Mouse (Mus musculus) testis, adult 2 months (tissue): ENCODE measurements around the gene Ywhab. TPM values are rescaled to one million over a fixed set of nuclear protein-coding genes. Genes with fewer than 3 reads are reported as not detected.

Experiments used
- H3K27ac ChIP-seq: fragments of 200-500 bp; 2 replicates; pipeline ENCODE4 v1.5.1; 2012; ENCODE audit warnings: low read depth, low read length; ENCODE audit not compliant: control insufficient read depth, insufficient read depth
- H3K27me3 ChIP-seq: fragments of 200-500 bp; 2 replicates; pipeline ENCODE4 v1.6.1; 2012; ENCODE audit warnings: mild to moderate bottlenecking, low read length, moderate library complexity; ENCODE audit not compliant: control insufficient read depth, insufficient read depth
- H3K36me3 ChIP-seq: fragments of 200-500 bp; 2 replicates; pipeline ENCODE4 v1.6.1; 2012; ENCODE audit warnings: mild to moderate bottlenecking, low read length; ENCODE audit not compliant: control insufficient read depth, insufficient read depth
- H3K4me1 ChIP-seq: fragments of 200-500 bp; 2 replicates; pipeline ENCODE4 v1.6.1; 2012; ENCODE audit warnings: low read length; ENCODE audit not compliant: control insufficient read depth, insufficient read depth
- H3K4me3 ChIP-seq: fragments of 200-500 bp; 2 replicates; pipeline ENCODE4 v1.5.1; 2012; ENCODE audit warnings: low read depth, mild to moderate bottlenecking, low read length, moderate library complexity, mixed read lengths; ENCODE audit not compliant: control insufficient read depth
- CTCF ChIP-seq: fragments of 200-500 bp; IDR thresholded peaks from 2 replicates; pipeline ENCODE4 v1.5.1; 2012; ENCODE audit warnings: low read depth, mild to moderate bottlenecking, inconsistent platforms, low read length, moderate library complexity; ENCODE audit not compliant: control insufficient read depth, insufficient read depth, insufficient replicate concordance
- POLR2A ChIP-seq: fragments of 200-500 bp; IDR thresholded peaks from 2 replicates; pipeline ENCODE4 v1.6.1; 2012; ENCODE audit warnings: low read depth, mild to moderate bottlenecking, inconsistent platforms, low read length, moderate library complexity; ENCODE audit not compliant: control insufficient read depth
- polyA plus RNA-seq: library from polyadenylated mRNA; depleted of rRNA; stranded (reverse); fragments of >200 nt; gene quantifications from 2 replicates; pipeline ENCODE4 v1.2.3, GENCODE M21; 2012

Ywhab gene
- polyA plus RNA-seq, 1 experiment: 15.7 TPM

DNA sequence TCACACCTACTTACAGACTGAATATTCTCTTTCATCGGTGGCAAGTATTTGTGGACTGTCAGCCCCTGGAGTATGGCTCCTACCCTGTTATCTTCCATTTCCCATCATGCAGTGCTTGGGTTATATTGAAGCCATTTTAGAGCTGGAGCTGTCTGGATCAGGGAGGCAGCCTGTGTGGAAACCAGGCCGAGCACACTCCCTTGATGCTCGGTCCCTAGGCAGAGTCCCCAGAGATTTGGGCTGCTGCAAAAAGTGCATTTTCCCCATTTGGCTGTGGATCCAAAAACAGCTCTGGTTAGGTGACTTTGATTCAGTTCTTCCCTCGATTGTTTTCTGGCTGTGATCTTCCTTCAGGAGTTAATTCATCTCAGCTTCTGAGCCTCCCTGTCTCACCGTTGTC, 2.1 kb downstream of the Ywhab start:
- no peak overlapping the region for H3K27ac ChIP-seq
- peaks cover 10% of the 10 kb centered on the region for H3K4me1 ChIP-seq
- TF ChIP-seq CTCF: no peak
- no peak for TF ChIP-seq POLR2A
- no peaks in the 10 kb centered on the region for H3K27me3 ChIP-seq
- no peaks in the 10 kb centered on the region for H3K36me3 ChIP-seq
- H3K4me3 ChIP-seq: no peak overlapping the region

- Histone ChIP-seq H3K27ac (no peak overlapping the region), H3K27me3 (no peaks in the 10 kb centered on the region), H3K4me3 (no peak overlapping the region), H3K36me3 (no peaks in the 10 kb centered on the region), H3K4me1 (peaks cover 6% of the 10 kb centered on the region)
- TF ChIP-seq POLR2A (no peak), CTCF (no peak)
Measured at GRCm38 (mm10) chr2:163998981-163999380, 4.2 kb downstream of the Ywhab start.

DNA sequence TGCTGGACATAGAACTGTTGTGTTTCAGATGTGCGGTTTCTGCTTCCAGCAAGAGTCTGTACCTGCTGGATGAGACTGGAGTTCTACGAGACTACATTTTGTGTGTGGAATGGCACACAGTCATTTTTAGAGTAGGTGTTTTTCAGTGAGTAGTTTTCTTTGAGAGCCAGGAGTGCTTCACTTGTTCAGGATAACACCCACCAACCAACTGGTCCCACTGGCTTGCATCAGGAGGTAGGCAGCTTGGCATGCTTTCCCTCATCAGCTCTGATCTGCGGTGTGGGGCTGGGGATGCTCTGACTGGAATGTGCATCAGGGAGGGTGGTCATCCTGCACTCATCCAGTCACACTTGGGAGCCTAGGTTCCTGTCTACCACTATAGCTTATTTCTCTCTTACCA, 7.9 kb downstream of the Ywhab start:
- TF ChIP-seq CTCF: no peak
- no peak for TF ChIP-seq POLR2A
- Histone ChIP-seq H3K27ac (no peak overlapping the region), H3K36me3 (no peaks in the 10 kb centered on the region), H3K4me3 (no peak overlapping the region), H3K4me1 (no peaks in the 10 kb centered on the region; the same call in 1 of the 2 replicates), H3K27me3 (no peaks in the 10 kb centered on the region)

DNA sequence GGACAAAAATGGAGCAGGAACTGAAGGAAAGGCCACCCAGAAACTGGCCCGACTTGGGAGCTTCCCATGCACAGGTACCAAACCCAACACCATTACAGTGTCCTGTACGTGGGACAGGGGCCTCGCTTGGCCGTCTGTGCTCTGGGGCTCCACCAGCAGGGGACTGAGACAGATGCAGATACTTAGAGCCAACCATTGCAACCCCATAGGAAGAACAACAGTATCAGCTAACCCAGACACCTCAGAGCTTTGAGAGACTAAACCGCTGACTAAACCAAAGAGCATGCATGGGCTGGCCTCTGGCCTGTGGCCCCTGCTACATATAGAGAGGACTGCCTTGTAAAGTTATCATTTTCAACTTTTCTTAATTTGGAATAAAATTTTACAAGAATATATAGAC, 9.7 kb downstream of the Ywhab start:
- Histone ChIP-seq H3K36me3 (no peaks in the 10 kb centered on the region), H3K4me1 (no peaks in the 10 kb centered on the region; the same call in 1 of the 2 replicates), H3K27ac (no peak overlapping the region), H3K4me3 (no peak overlapping the region), H3K27me3 (no peaks in the 10 kb centered on the region)
- TF ChIP-seq CTCF: no peak
- no peak for TF ChIP-seq POLR2A

- TF ChIP-seq POLR2A: no peak
- TF ChIP-seq CTCF: no peak
- H3K27me3 ChIP-seq: no peaks in the 10 kb centered on the region
- no peaks in the 10 kb centered on the region; the same call in 1 of the 2 replicates for H3K4me1 ChIP-seq
- no peak overlapping the region for H3K27ac ChIP-seq
- no peaks in the 10 kb centered on the region for H3K36me3 ChIP-seq
- no peak overlapping the region for H3K4me3 ChIP-seq
Measured at GRCm38 (mm10) chr2:164006932-164007331, 12.2 kb downstream of the Ywhab start.

GRCm38 (mm10) chr2:164007547-164007946, 12.8 kb downstream of the Ywhab start:
- Histone ChIP-seq H3K36me3 (no peaks in the 10 kb centered on the region; the same call in 1 of the 2 replicates), H3K27ac (no peak overlapping the region), H3K27me3 (no peaks in the 10 kb centered on the region), H3K4me1 (no peaks in the 10 kb centered on the region; the same call in 1 of the 2 replicates), H3K4me3 (no peak overlapping the region)
- TF ChIP-seq POLR2A: no peak
- no peak for TF ChIP-seq CTCF

- no peaks in the 10 kb centered on the region; the same call in 1 of the 2 replicates for H3K36me3 ChIP-seq
Measured at GRCm38 (mm10) chr2:164007987-164008545, 13.3 kb downstream of the Ywhab start.

More at GRCm38 (mm10) chr2:164007987-164008545, 13.3 kb downstream of the Ywhab start:
- no peak overlapping the region for H3K4me3 ChIP-seq
- TF ChIP-seq CTCF: no peak
- no peak for TF ChIP-seq POLR2A
- no peak overlapping the region; the same call in 1 of the 2 replicates for H3K27ac ChIP-seq
- no peaks in the 10 kb centered on the region for H3K27me3 ChIP-seq
- no peaks in the 10 kb centered on the region; the same call in 1 of the 2 replicates for H3K4me1 ChIP-seq
